Mouse (Mus musculus) midbrain, embryonic 13.5 days (tissue): ENCODE results near the gene Prss29. TPM values are rescaled to one million over a fixed set of nuclear protein-coding genes. Genes with fewer than 3 reads are reported as not detected.
A peak's percentile ranks its signal among the peaks of the same experiment; 100 is the strongest.

Experiments
- ATAC-seq: fragments of 200-750 bp; cut with Nextera tagmentation; 2 replicates; pipeline ENCODE4 v1.8.0; 2017; ENCODE audit warnings: mild to moderate bottlenecking, moderate TSS enrichment, moderate library complexity
- H3K27ac ChIP-seq: fragments of 300-500 bp; sonication (generic); 2 replicates; pipeline ENCODE4 v1.5.1; 2015; ENCODE audit warnings: inconsistent platforms, mild to moderate bottlenecking, moderate library complexity
- H3K27me3 ChIP-seq: fragments of 300-500 bp; sonication (generic); 2 replicates; pipeline ENCODE4 v1.6.1; 2015; ENCODE audit warnings: mild to moderate bottlenecking, inconsistent platforms
- H3K36me3 ChIP-seq: fragments of 300-500 bp; sonication (generic); 2 replicates; pipeline ENCODE4 v1.6.1; 2015; ENCODE audit warnings: mild to moderate bottlenecking, inconsistent platforms
- H3K4me1 ChIP-seq: fragments of 300-500 bp; sonication (generic); replicated peaks from 2 replicates; pipeline ENCODE4 v1.6.1; 2015; ENCODE audit warnings: inconsistent platforms
- H3K4me2 ChIP-seq: fragments of 300-500 bp; sonication (generic); replicated peaks from 2 replicates; pipeline ENCODE4 v1.6.1; 2015; ENCODE audit warnings: moderate library complexity, mild to moderate bottlenecking, inconsistent platforms
- H3K4me3 ChIP-seq: fragments of 300-500 bp; sonication (generic); replicated peaks from 2 replicates; pipeline ENCODE4 v1.5.1; 2015; ENCODE audit warnings: mild to moderate bottlenecking, inconsistent platforms
- H3K9ac ChIP-seq: fragments of 300-500 bp; sonication (generic); replicated peaks from 2 replicates; pipeline ENCODE4 v1.6.1; 2015; ENCODE audit warnings: mild to moderate bottlenecking, inconsistent platforms
- H3K9me3 ChIP-seq: fragments of 300-500 bp; sonication (generic); 2 replicates; pipeline ENCODE4 v1.6.1; 2016; ENCODE audit warnings: mild to moderate bottlenecking, inconsistent platforms
- WGBS: fragments of 180-500 bp; shearing (Covaris S2); methylation state at CpG from one replicate; pipeline ENCODE4 v1.1.7; 2015; 5-methylcytosine and 5-hydroxymethylcytosine counted together
- polyA plus RNA-seq: library from polyadenylated mRNA; unstranded; fragments of >200 nt; fragmentation: Nextera tagmentation; extraction: Ambion mirVana; gene quantifications from 2 replicates; pipeline ENCODE4 v1.2.1, GENCODE M21; 2015

Gene Prss29
- polyA plus RNA-seq, result not detected in 2 replicates

DNA sequence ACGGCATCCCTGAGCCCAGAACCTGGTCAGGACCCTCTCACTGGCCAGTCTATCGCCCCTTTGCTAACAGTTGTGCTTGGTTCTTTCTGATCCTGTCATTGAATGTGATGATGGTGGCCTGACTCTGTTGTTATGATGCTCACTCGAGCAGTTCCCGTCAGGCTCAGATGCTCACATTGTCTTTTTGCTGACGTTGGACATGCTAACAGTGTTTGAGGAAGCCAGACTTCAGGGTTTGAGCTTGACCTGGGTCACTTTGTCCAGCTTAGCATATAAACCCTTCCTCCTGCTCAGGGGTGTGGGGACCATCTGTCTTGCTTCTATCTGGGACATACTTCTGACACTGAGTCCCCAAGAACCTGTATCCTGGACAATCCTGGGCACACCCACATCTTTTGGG, at the start of gene Prss29:
Gene Prss29, plus strand, starts transcription at position 301 of the 400 bp plus-strand sequence.
- whole genome bisulfite sequencing, result 78% methylated on average over 5 of the region's 5 CpGs
- no peak within 1 kb of the TSS for H3K27ac ChIP-seq

DNA sequence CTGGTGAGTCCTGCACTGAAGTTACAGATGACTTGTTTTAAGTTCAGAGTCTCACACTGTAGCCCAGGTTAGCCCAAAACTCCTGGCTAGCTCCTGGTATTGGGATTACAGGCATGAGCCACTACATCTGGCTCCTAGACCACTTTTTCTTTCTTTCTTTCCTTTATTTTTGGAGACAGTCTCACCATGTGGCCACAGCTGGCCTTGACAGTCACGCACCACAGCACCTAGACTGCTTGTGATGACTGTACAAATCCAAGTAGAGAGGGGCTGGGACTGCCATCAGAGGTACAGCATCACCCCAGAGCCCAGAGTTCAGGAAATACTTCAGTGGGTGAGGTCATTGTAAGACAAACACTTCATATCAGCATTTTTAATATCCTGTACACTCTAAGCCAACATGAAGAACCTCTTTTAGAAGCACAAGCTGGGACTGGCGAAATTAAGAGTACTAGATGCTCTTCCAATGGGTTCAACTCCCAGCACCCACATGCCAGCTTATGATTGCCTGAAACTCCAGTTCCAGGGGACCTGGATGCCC, 47.6 kb upstream of the Prss29 start:
- peak overlapping the region; percentile 4; the same call in 1 of the 2 replicates for H3K9ac ChIP-seq
- WGBS, result 91% methylated on average over 2 of the region's 2 CpGs
- H3K9me3 ChIP-seq, result no peaks in the 10 kb centered on the region
- peaks cover 41% of the 10 kb centered on the region for H3K36me3 ChIP-seq
- ATAC-seq, result no peak
- H3K27ac ChIP-seq, result no peak overlapping the region
- peak overlapping the region; percentile 86 for H3K4me3 ChIP-seq
- peaks cover 44% of the 10 kb centered on the region for H3K4me1 ChIP-seq
- H3K4me2 ChIP-seq, result peak overlapping the region; percentile 97
- H3K27me3 ChIP-seq, result no peaks in the 10 kb centered on the region

More for the DNA sequence above, at the start of gene Prss29:
- no peak for ATAC-seq
- Histone ChIP-seq H3K9me3 (no peaks in the 10 kb centered on the region), H3K4me1 (no peaks in the 10 kb centered on the region), H3K9ac (no peak within 1 kb of the TSS), H3K27me3 (no peaks in the 10 kb centered on the region), H3K4me3 (no peak within 1 kb of the TSS), H3K4me2 (no peak within 1 kb of the TSS), H3K36me3 (no peaks in the 10 kb centered on the region)

DNA sequence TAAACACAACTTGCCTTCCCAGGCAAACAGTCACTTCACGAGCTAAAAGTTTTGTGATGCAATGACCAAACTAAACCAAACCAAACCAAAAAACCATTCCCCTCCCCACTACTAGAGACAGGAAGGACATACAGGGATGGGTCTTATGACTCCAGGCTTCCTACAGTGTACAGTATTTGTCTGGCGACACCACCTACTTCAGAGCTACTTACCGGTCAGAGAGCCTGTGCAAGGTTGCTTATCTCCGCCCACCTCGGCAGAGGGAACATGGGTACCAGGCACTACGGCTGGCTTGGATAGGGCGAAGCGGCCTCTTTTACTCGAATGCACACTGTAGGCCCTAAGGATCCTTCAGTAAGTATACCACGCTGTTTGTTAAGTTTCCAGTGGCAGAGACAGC, 46.1 kb upstream of the Prss29 start:
- Histone ChIP-seq H3K4me3 (peak overlapping the region; percentile 86), H3K4me1 (peaks cover 44% of the 10 kb centered on the region), H3K36me3 (peaks cover 27% of the 10 kb centered on the region), H3K27ac (peak overlapping the region; percentile 99), H3K9ac (peak overlapping the region; percentile 99), H3K27me3 (no peaks in the 10 kb centered on the region), H3K4me2 (peak overlapping the region; percentile 97), H3K9me3 (no peaks in the 10 kb centered on the region)
- 1% methylated on average over 10 of the region's 10 CpGs for WGBS
- ATAC-seq, result no peak

DNA sequence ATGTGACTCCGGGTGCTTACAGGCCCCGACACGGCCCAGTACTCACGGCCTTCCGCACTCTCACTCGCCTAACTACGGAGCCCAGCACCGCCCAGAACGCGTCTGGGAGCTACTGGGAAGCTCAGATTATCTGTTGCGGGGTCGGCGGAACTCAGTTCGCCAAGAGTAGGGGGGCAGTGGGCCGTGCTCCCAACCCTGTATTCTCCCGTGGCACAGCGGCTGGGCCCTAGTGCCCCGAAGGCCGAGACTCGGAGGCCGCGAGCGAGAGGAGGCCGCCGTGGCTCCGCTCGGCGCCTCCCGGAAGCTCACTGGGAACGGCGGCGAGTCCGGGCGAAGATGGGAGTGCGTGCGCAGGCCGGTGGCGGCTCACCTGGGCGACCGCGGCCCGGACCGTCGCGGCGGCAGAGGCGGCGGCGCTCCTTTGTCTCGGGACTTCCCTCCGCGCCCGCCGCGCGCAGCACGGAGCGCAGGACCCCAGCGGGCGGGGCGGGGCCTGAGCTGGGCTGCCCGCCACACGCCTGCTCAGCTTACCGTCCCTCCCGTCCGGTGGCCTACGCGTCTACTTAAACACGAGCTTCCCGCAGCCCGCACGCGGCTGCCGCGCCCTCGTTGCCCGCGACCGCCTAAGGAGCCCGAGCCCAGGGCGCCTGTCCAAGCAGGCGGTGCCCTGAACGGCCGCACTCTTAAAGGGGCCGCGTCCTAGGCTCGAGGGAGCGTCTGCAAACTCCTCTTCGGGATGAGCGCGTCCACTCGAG, 45.3 kb upstream of the Prss29 start:
- peak overlapping the region; percentile 97 for H3K4me2 ChIP-seq
- peaks cover 44% of the 10 kb centered on the region for H3K4me1 ChIP-seq
- peaks cover 19% of the 10 kb centered on the region for H3K36me3 ChIP-seq
- peak overlapping the region; percentile 99 for H3K9ac ChIP-seq
- ATAC-seq, result peak; percentile 93
- peak overlapping the region; percentile 99 for H3K27ac ChIP-seq
- H3K4me3 ChIP-seq, result peak overlapping the region; percentile 86
- 0 out of 2 replicates have a peak, but pooled peaks cover 5% of the 10 kb centered on the region for H3K27me3 ChIP-seq
- WGBS, result under 1% methylated on average over 76 of the region's 92 CpGs
- no peaks in the 10 kb centered on the region for H3K9me3 ChIP-seq

DNA sequence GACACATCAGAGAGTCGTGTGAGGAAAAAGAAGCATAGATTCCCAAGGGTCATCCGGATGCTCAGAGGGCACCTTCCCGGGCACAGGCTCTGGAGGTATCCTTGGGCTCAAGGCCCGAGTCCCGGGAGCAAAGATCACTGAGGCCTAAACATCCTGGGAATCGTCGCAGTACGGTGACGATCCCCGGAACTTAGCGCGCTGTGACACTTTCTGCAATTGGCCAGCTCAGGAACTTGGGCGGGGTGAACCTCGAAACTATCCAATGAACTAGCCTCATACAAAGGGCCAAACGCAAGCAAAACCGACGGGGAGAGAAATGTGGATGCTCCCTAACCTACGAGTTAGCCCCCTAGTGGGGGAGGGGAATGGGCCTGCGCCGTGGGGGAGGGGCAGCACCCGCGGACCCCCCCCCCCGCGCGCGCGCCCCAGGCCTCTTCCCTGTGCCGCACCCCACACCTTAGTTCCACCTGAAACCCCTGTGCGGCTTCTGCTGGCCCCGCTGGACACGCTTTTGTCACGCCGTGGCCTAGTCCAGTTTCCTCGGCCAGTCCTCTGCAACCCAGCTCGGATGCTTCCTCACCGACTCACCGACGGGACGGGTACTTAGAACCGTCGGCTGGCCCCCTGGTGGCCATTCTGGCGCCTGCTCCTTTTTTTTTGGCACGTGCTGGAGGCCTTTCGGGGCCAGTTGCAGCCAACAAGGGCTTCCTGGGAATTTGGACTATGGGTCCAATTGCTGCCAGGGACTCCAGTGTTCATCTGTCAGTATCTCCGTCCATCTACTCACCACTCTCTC, 44.5 kb upstream of the Prss29 start:
- Histone ChIP-seq H3K9ac (peak overlapping the region; percentile 99), H3K4me2 (peak overlapping the region; percentile 47), H3K27ac (peak overlapping the region; percentile 99), H3K4me3 (peak overlapping the region; percentile 86), H3K27me3 (0 out of 2 replicates have a peak, but pooled peaks cover 5% of the 10 kb centered on the region), H3K36me3 (peaks cover 11% of the 10 kb centered on the region), H3K4me1 (peaks cover 42% of the 10 kb centered on the region), H3K9me3 (no peaks in the 10 kb centered on the region)
- ATAC-seq, result peak; percentile 88
- WGBS, result under 1% methylated on average over 45 of the region's 45 CpGs

DNA sequence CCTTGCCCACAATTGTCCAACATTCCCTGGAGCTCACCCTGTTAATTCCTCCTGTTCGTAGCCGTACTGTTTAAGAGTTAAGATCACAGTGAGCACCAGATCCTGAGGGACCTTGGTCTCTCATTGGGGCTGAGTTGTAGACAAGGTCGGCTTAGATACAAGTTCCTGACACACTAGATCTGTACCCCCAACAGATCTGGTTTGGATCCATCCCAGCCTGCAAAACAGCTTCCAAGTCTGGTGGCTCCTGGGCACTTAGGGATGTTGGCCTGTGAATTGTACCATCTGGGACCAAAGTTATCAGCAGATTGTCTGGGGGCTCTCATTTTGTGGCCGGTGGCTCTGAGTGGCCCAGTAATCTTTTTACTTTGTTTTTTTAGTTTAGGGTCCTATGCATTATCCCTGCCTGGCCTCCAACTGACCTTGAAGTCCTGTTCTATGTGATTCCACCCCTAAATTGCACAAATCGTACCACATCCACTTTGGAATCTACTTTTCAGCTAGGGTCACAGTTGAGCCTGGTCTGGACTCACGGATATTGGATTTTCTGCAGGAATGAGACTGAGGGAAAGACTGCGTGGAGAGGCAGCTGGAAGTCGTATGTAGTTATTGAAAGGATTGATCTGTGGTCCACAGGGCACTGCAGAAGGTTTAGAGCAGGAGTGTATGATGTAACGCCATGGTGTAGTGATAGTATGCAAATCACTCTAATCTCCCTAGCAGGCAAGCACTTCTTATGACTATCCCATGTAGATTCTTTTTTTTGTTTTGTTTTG, 43.7 kb upstream of the Prss29 start, which contains the start of gene Ube2i:
Gene Ube2i, minus strand, starts transcription at position 52 of the 776 bp plus-strand sequence.
- Histone ChIP-seq H3K4me2 (peak within 1 kb of the TSS; percentile 47), H3K36me3 (peaks cover 2% of the 10 kb centered on the region), H3K27me3 (0 out of 2 replicates have a peak, but pooled peaks cover 5% of the 10 kb centered on the region), H3K4me1 (peaks cover 34% of the 10 kb centered on the region), H3K9me3 (no peaks in the 10 kb centered on the region), H3K27ac (peak within 1 kb of the TSS; percentile 99), H3K9ac (peak within 1 kb of the TSS; percentile 99), H3K4me3 (peak within 1 kb of the TSS; percentile 86)
- 80% methylated on average over 9 of the region's 9 CpGs for WGBS
- ATAC-seq, result no peak

DNA sequence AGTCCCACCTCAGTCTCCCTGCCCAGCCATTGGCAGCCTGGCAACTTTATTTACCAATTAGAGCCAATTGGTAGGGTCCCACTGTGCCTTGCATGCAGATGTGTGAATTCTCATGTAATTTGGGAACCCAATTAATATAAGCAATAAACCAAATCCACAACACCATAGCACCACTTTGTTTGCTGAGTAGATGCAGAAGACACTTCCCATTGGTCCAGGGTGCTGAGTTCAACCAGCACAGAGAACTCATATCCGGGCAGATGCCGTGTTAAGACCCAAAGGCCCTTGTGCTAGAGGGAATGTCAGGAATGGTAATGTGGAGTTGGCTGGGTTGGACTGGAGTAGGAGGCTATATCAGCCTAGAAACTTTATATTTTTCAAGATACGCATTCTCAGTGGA, 42.6 kb upstream of the Prss29 start:
- ATAC-seq, result no peak
- no peak overlapping the region for H3K4me2 ChIP-seq
- H3K27ac ChIP-seq, result no peak overlapping the region
- H3K9me3 ChIP-seq, result no peaks in the 10 kb centered on the region
- peaks cover 9% of the 10 kb centered on the region; the same call in 1 of the 2 replicates for H3K27me3 ChIP-seq
- no peak overlapping the region for H3K9ac ChIP-seq
- 94% methylated on average over 3 of the region's 3 CpGs for WGBS
- peaks cover 23% of the 10 kb centered on the region for H3K4me1 ChIP-seq
- H3K4me3 ChIP-seq, result no peak overlapping the region
- no peaks in the 10 kb centered on the region for H3K36me3 ChIP-seq

DNA sequence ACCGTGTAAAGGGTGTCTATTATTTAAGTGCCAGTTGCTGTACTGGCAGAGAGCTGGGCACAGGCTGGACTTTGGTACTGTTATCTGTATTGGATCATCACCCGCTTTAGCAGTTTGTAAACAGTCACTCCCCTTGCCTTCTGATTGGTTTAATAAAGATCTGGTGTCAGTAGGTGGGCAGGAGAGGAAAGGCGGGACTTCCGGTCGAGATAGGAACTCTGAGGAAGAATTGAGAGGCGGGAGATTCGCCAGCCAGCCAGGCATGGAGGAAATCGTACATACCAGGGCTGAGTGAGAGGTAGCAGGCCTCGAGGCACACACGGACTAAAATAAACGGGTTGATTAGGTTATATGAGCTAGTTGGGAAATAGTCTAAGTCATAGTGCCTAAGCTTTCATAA, 36.3 kb upstream of the Prss29 start:
- Histone ChIP-seq H3K9me3 (no peaks in the 10 kb centered on the region), H3K4me1 (no peaks in the 10 kb centered on the region), H3K27ac (no peak overlapping the region), H3K36me3 (no peaks in the 10 kb centered on the region), H3K4me3 (no peak overlapping the region), H3K27me3 (peaks cover 9% of the 10 kb centered on the region; the same call in 1 of the 2 replicates), H3K9ac (no peak overlapping the region), H3K4me2 (no peak overlapping the region)
- no peak for ATAC-seq
- WGBS, result 51% methylated on average over 11 of the region's 11 CpGs

DNA sequence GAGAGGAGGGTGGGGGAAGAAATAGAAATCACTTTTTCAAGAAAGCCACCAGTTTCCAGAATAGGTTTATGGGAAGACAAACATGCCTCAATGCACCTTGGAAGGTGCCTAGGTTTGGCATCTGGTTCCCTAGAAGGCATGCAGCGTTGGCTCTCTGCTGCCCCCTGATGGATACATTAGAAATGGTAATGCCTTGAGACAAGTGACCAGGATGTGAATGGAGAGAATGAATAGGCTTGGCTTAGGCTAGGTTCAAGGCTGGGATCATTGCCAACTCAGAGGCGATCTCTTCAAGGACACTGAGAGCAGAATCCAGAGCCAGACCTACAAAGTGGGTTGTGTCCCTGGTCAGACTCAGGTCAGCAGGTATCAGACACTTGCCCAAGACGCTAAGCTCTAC, 33.4 kb upstream of the Prss29 start:
- H3K27ac ChIP-seq, result no peak overlapping the region
- no peak overlapping the region for H3K4me3 ChIP-seq
- WGBS, result 17% methylated on average over 3 of the region's 3 CpGs
- H3K27me3 ChIP-seq, result peaks cover 4% of the 10 kb centered on the region; the same call in 1 of the 2 replicates
- H3K4me2 ChIP-seq, result no peak overlapping the region
- no peak overlapping the region for H3K9ac ChIP-seq
- no peaks in the 10 kb centered on the region for H3K36me3 ChIP-seq
- no peaks in the 10 kb centered on the region for H3K4me1 ChIP-seq
- H3K9me3 ChIP-seq, result no peaks in the 10 kb centered on the region
- no peak; the same call in 1 of the 2 replicates for ATAC-seq

DNA sequence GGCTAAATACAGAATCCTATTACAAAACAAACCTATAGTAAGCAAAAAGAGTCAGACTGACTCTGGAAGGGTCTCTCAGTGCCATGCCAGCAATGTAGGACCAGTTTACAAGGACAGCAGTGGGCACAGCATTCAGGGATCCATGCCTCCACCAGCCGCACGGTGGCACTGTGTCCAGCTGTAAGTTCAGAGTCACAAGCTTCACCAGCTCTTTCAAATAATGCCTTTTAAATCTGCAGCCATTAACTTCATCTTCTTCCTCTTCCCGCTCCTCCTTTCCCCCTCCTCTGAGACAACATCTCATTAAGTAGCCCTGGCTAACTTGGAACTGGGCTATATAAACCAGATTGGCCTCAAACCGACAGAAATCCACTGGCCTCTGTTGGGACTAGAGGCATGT, 29.6 kb upstream of the Prss29 start:
- Histone ChIP-seq H3K9ac (no peak overlapping the region), H3K9me3 (no peaks in the 10 kb centered on the region), H3K4me1 (no peaks in the 10 kb centered on the region), H3K4me3 (no peak overlapping the region), H3K36me3 (no peaks in the 10 kb centered on the region), H3K4me2 (no peak overlapping the region), H3K27ac (no peak overlapping the region), H3K27me3 (no peaks in the 10 kb centered on the region)
- 26% methylated on average over 4 of the region's 4 CpGs for WGBS
- no peak for ATAC-seq

DNA sequence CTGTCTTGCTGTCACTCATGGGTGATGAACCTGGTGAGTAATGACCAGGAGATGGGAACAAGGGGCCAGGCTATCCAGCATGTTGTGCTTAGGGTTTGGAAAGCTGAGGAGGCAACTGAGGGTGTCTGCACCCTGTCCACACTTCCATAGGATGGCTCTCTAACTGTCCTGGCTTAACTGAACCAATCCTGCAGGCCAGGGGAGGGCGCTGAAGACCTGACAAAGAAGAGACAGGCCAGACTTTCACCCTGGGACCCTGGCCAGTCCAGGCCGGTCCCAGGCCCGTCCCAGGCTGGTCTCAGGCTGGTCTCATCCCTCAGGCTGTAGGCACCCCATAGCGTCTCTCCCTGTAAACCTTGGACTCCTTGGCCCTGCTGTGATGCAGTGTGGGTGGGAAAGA, 28.0 kb upstream of the Prss29 start:
- Histone ChIP-seq H3K4me3 (no peak overlapping the region), H3K4me2 (no peak overlapping the region), H3K27me3 (no peaks in the 10 kb centered on the region), H3K9me3 (no peaks in the 10 kb centered on the region), H3K27ac (no peak overlapping the region), H3K36me3 (no peaks in the 10 kb centered on the region), H3K9ac (no peak overlapping the region), H3K4me1 (no peaks in the 10 kb centered on the region)
- ATAC-seq, result no peak
- WGBS, result 29% methylated on average over 4 of the region's 4 CpGs
